Mouse (Mus musculus) T-cell, adult 2 months (primary cell): ENCODE measurements around the gene Tdp1.

ENCODE experiments used
- DNase-seq: peaks from one replicate; pipeline ENCODE4 v3.0.0; 2022; ENCODE audit warnings: low spot score

Tdp1 gene

DNA sequence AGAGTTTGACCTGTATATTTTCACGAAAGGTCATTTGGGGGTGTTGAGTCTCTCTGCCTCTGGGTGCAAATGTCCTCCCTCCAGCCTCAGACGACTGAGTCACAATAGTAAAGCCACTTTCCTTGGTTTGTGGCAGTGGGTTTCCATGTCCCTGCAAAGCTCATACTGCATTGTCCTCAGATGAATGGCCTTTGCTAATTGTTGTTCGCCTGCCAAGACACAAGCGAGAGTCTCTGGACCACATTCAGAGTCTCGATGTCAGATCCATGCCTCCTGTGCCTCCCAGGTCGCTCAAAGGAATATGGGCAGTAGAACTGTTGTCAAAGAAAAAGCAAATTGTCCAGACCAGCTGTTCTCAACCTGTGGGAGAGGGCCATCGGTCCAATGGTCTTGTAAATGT is 116.1 kb downstream of the Tdp1 start:
- DNase-seq, result no peak

DNA sequence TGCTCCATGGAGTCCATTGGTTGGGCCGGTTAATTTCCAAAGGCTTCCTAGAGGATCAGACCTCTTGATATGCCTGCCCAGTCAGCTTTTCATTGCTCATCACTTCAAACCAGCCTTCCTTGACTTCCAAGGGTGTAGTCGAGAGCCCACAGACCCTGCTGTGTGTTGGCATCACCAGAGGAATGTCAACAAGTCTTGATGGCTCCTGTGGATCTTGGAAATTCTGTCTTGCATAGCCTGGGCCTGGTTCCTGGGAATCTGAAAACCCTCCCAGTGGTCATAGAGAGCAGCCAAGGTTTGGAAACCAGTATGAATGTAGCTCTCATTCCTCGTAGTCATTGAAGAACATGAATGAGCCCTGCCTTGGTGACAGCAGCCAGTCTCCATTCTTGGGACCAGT is 116.9 kb downstream of the Tdp1 start:
- no peak for DNase-seq

DNA sequence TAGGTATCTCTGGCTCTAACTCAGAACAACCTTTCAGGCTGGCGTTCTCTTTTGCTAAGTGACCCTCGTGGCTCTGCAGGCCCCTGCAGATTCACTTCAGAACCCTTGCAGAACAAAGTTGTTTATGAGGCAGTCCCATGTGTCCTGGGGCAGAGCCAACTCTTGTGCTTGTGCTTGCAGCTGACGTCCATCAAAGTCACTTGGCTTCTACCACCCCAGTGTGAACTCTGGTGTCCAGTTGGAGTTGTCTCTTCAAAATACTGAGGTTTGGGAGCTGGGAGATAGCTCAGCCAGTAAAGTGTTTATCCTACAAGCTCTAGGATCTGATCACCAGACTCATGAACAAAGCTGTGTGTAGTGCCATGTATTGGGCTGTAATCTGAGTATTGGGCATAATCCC is 117.6 kb downstream of the Tdp1 start:
- no peak for DNase-seq

DNA sequence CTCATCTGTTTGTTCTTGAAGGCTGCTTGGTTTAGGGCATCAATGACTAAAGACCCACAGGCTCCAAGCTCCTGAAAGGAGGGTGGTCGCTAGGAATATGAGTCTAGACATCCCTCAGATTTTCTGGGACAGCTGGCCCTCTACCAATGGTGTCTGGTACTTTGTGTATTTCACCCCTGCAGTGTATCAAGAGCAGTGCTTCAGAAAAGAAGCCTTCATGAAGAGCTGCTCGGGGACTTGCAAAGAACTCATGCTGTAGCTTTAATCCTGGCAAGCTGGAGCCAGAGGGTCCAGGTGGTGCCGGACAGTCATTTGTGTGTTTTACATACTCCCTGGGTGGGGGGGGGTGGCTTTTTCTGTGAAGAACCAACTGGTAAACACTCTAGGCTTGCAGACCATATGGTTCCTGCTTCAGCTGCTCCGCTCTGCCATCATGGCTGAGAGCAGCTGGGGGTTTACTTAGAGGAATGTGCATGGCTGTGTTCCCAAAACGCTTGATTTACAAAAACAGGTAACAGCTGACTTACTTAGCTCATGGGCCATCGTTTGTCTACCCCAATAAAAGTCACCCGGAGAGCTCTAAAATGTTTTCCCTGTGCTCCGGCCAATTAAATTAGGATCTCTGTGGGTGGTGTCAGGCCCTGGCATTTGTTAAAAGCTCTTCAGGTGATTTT is 118.7 kb downstream of the Tdp1 start:
- no peak for DNase-seq
